Mouse (Mus musculus): Measurements from ENCODE around the gene Cstad.

DNA sequence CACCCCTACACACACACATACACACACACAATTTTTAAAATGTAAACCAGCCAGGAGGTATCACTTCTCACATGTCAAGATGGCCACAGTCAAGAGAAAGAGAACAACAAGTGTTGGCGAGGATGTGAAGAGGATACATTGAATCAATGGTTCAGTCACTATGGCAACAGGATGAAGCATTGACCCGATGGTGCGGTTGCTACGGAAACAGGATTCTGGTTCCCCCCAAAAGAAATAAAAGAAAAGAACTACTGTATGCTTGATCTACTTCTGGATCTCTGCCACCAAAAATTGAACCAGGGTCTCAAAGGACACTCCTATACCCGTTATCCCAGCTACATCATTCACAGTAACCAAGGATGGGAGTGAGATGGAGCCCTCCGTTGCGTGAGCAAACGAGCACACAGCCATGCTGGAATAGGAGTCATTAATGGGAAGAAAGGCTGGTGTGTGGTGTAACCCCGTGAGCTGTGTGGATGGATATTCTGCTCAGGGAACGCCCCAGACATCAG lies 13.9 kb downstream of the Cstad start:
- no peak for TF ChIP-seq POLR2A (IDR thresholded peaks at IDR 0.05; ENCODE audit: borderline replicate concordance, extremely low read depth, insufficient read depth, insufficient read length, poor library complexity, severe bottlenecking)
- no peak for TF ChIP-seq CTCF (IDR thresholded peaks at IDR 0.05; ENCODE audit: borderline replicate concordance, extremely low read depth, insufficient read depth, insufficient read length)
